Mouse (Mus musculus) neural tube, embryonic 12.5 days (tissue): ENCODE data around the gene F2r. TPM values are rescaled to one million over a fixed set of nuclear protein-coding genes. Genes with fewer than 3 reads are reported as not detected.

Experiments used
- ATAC-seq: fragments of 200-750 bp; cut with Nextera tagmentation; 2 replicates; pipeline ENCODE4 v1.8.0; 2017; ENCODE audit warnings: low read depth, mild to moderate bottlenecking, moderate TSS enrichment, moderate library complexity; ENCODE audit not compliant: low FRiP score
- H3K27ac ChIP-seq: fragments of 300-500 bp; sonication (generic); 2 replicates; pipeline ENCODE4 v1.5.1; 2016
- H3K27me3 ChIP-seq: fragments of 300-500 bp; sonication (generic); replicated peaks from 2 replicates; pipeline ENCODE4 v1.6.1; 2016; ENCODE audit warnings: mild to moderate bottlenecking
- H3K36me3 ChIP-seq: fragments of 300-500 bp; sonication (generic); 2 replicates; pipeline ENCODE4 v1.6.1; 2016; ENCODE audit warnings: mild to moderate bottlenecking
- H3K4me1 ChIP-seq: fragments of 300-500 bp; sonication (generic); 2 replicates; pipeline ENCODE4 v1.6.1; 2016
- H3K4me2 ChIP-seq: fragments of 300-500 bp; sonication (generic); replicated peaks from 2 replicates; pipeline ENCODE4 v1.6.1; 2016; ENCODE audit warnings: mild to moderate bottlenecking
- H3K4me3 ChIP-seq: fragments of 300-500 bp; sonication (generic); 2 replicates; pipeline ENCODE4 v1.5.1; 2016
- H3K9ac ChIP-seq: fragments of 300-500 bp; sonication (generic); 2 replicates; pipeline ENCODE4 v1.6.1; 2016; ENCODE audit warnings: mild to moderate bottlenecking
- H3K9me3 ChIP-seq: fragments of 300-500 bp; sonication (generic); 2 replicates; pipeline ENCODE4 v1.6.1; 2016; ENCODE audit warnings: mild to moderate bottlenecking
- WGBS: fragments of 180-500 bp; shearing (Covaris S2); methylation state at CpG from one replicate; pipeline ENCODE4 v1.1.7; 2016; 5-methylcytosine and 5-hydroxymethylcytosine counted together
- polyA plus RNA-seq: library from polyadenylated mRNA; unstranded; fragments of >200 nt; fragmentation: Nextera tagmentation; extraction: Ambion mirVana; gene quantifications from 2 replicates; pipeline ENCODE4 v1.2.1, GENCODE M21; 2016

F2r gene
- polyA plus RNA-seq, 1 experiment from 2014 or later = 118 TPM

DNA sequence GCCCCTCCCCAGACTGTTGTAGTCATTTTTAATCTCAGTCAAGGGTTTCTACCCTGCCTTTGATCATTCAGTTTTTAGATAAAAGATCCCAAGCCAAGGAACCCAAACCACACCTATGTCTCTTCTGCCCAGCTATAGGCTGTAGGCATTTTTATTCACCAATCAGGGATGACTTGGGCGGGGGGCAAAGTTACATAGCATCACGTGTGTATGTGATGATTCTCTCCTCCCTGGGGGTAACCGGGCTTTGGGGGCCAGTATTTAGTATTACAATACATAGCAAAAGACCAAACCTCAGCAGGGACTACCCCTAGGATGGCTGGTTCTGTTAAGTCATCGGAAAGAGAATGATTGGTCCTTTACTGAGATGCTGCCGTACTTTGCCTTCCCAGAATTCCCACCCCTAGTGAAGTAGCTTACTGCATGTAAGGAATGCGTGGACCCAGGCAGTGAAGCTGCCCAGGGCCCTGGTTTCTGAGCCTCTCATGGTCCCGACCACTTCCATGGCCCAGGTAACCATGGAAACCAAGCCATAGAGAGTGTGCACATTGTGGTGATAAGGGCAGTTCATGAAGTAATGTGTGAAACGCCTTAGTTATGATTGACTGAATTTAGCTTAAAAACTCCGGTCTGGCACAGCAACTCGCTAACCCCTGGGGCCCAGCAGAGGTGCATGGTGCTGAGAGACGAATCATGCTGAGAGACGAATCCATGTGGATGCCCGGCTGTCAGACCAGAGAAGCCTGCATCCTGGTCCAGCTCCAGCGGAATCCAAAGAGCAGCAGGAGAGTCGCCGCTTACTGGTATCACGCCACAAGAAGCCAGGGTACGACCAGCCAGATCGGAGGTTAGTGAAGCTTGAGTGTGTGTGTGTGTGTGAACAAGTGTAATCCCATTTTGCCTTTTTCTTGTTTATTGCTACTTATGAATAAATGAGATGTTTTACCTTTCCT, 34.8 kb downstream of the F2r start:
- Histone ChIP-seq H3K4me3 (no peak overlapping the region), H3K27ac (no peak overlapping the region), H3K27me3 (no peaks in the 10 kb centered on the region), H3K4me1 (no peaks in the 10 kb centered on the region), H3K36me3 (no peaks in the 10 kb centered on the region), H3K9me3 (no peaks in the 10 kb centered on the region), H3K4me2 (no peak overlapping the region), H3K9ac (no peak overlapping the region)
- no peak for ATAC-seq
- 74% methylated on average over 19 of the region's 19 CpGs for WGBS

DNA sequence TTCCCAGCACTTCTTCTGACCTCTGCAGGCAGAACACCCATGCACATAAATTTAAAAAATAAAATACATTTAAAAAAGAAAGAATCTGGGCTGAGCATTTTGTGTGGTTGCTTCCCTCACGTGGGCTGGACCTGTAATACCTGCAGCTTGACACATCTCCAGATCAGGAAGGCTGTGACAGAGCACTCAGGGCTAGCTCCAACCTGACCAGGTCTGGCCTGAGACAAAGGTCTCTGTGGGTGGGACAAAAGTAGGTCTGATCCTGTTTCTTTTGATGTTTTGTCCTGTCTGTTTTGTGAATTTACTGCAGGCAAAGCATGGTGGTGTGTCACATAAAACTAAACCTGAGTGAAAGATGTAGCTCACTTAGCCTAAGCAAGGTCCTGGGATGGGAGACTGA, 36.4 kb downstream of the F2r start:
- Histone ChIP-seq H3K27me3 (no peaks in the 10 kb centered on the region), H3K36me3 (no peaks in the 10 kb centered on the region), H3K9me3 (no peaks in the 10 kb centered on the region), H3K4me3 (no peak overlapping the region), H3K4me2 (no peak overlapping the region), H3K27ac (no peak overlapping the region), H3K9ac (no peak overlapping the region), H3K4me1 (no peaks in the 10 kb centered on the region)
- no peak for ATAC-seq
- WGBS = 31% methylated on average over 1 of the region's 1 CpGs

DNA sequence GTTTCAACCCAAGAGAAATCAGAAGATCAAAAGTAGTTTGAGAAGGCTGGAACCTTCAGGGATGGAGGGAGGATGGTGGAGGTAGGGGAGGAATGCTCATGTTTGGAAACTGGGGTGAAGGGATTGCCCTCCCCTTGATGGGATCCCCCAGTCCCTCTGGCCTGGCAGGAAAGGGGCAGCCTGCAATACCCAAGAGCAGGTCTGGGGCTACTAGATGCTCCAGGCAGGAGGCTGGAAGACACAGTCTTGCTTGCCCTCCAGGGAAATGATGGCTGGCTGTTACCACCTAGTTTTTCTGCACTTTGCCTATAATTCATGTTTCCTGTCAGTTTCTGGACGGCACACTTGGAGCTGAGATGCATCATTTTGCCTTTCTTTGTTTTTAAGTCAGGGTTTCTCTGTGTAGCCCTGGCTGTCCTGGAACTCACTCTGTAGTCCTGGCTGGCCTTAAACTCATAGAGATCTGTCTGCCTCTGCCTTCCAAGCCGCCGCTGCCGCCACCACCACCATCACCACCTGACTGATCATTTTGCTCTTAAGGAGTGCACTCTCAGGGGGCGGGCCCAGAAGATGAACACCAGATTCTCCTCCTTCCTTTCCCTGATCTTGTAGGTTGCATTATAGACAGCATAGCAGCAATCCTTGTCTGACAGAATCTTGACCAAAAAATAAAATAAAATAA, 40.1 kb downstream of the F2r start:
- Histone ChIP-seq H3K4me3 (no peak overlapping the region), H3K27ac (no peak overlapping the region), H3K9me3 (no peaks in the 10 kb centered on the region), H3K9ac (no peak overlapping the region), H3K4me1 (no peaks in the 10 kb centered on the region), H3K36me3 (no peaks in the 10 kb centered on the region), H3K27me3 (no peaks in the 10 kb centered on the region), H3K4me2 (no peak overlapping the region)
- no peak for ATAC-seq
- 87% methylated on average over 5 of the region's 5 CpGs for WGBS

DNA sequence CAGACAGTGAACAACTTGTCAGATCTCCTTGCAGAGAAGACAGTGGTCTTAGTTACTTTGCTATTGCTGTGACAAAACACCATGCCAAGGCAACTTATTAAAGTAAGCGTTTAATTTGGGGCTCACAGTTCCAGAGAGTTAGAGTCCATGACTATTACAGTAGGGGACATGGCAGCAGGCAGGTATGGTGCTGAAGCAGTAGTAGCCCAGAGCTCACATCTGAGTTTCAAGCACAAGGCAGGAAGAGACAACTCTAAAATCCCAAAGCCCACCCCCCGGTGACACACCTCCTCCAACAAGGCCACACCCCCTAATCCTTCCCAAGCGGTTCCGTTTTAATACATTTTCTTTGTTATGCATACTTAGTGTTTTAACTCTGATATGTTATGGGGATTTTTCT, 47.4 kb downstream of the F2r start:
- Histone ChIP-seq H3K9ac (no peak overlapping the region), H3K36me3 (no peaks in the 10 kb centered on the region), H3K9me3 (peaks cover 3% of the 10 kb centered on the region; the same call in 1 of the 2 replicates), H3K4me3 (no peak overlapping the region), H3K4me2 (no peak overlapping the region), H3K27me3 (no peaks in the 10 kb centered on the region), H3K4me1 (no peaks in the 10 kb centered on the region), H3K27ac (no peak overlapping the region)
- no peak for ATAC-seq
- WGBS = 94% methylated on average over 4 of the region's 4 CpGs

DNA sequence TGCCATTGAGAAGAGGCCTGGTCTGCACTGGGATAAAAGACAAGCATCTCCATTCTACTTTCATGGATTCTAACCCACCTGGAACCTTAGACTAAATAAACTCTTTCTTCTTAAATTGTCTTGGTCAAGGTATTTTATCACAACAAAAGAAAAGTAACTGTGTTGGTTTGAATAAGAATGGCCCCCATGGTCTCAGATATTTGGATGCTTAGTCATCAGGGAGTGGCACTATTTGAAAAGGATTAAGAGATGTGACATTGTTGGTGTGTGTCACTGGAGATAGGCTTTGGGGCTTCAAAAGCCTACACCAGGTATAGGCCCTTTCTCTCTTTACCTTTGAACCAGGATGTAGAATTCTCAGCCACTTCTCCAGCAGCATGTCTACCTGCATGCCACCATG, 49.0 kb downstream of the F2r start:
- Histone ChIP-seq H3K9me3 (peaks cover 3% of the 10 kb centered on the region; the same call in 1 of the 2 replicates), H3K27me3 (no peaks in the 10 kb centered on the region), H3K4me3 (no peak overlapping the region), H3K36me3 (no peaks in the 10 kb centered on the region), H3K27ac (no peak overlapping the region), H3K9ac (no peak overlapping the region), H3K4me1 (no peaks in the 10 kb centered on the region), H3K4me2 (no peak overlapping the region)
- no peak for ATAC-seq

DNA sequence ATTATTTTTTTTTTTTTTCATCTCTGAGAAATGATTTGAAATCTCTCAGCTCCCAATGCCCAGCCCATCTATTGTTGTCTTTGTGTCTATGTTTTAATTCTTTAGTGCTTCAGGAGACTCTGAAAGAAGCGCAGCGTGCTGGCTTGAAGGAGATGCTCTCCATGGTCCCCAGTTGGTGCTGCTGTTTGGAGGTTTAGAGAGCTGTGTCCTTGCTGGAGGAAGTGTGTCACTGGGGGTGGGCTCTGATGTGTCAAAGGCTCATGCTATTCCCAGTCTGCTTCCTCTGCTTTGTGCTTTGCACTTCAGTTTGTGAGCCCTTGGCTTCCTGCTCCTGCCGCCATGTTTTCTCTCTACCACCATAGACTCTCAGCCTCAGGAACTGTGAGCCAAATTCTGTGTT, 50.0 kb downstream of the F2r start:
- no peak for ATAC-seq
- Histone ChIP-seq H3K27ac (no peak overlapping the region), H3K9me3 (peaks cover 3% of the 10 kb centered on the region; the same call in 1 of the 2 replicates), H3K4me2 (no peak overlapping the region), H3K4me1 (no peaks in the 10 kb centered on the region), H3K36me3 (no peaks in the 10 kb centered on the region), H3K9ac (no peak overlapping the region), H3K27me3 (no peaks in the 10 kb centered on the region), H3K4me3 (no peak overlapping the region)
- WGBS = 96% methylated on average over 3 of the region's 3 CpGs

DNA sequence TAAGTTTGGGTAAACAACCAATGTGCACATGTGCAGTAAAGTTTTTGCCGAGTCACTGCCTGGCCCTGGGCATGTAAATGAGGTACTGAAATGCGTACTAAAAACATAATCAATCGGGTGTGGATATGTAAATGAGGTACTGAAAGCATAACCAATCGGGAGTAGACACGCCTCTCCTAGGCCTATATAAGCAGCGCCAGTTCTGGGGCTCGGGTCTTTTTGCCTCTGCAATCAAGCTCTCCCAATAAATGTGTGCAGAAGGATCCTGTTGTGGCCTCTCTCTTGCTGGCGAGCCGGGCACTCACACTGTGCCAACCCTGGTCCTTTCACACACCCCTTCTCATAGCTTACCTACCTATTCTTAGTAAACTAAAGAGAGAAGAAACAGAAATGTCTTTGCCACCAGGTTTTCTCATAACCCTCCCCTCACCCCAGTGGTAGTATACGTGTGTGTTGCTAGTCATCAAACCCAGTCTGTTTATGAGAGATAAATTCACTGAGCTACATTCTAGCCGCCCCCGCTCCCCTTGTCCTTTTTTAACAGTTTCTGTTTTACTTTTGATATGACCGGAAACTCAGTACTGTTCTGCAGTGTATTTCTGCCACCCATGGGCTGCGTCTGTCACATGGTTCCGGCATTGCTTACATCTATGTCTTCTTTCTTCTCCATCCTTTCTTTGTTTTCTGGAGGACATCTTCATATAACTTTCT, 51.3 kb downstream of the F2r start:
- Histone ChIP-seq H3K27me3 (no peaks in the 10 kb centered on the region), H3K27ac (no peak overlapping the region), H3K36me3 (no peaks in the 10 kb centered on the region), H3K4me3 (no peak overlapping the region), H3K4me1 (no peaks in the 10 kb centered on the region), H3K9ac (no peak overlapping the region), H3K4me2 (no peak overlapping the region), H3K9me3 (peaks cover 3% of the 10 kb centered on the region; the same call in 1 of the 2 replicates)
- ATAC-seq = no peak
- 90% methylated on average over 15 of the region's 15 CpGs for WGBS

DNA sequence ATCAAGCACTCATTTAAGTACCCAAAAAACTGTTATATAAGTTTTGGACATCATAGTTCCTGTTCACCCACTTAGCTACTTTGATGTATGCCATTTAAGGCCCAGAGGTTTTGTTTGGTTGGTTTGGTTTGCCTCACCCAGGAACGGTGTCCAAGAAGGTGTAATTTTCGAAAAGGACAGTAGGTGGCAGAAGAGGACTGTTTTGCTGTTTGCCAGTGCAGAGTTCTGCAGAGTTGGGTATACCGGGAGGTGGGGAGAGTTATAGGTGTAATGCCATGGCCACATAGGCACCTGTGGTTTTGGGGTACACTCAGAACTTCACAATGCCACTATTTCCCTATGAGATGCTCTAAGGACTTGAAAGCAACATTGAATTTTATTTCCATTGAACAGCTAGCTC, 54.6 kb downstream of the F2r start:
- no peaks in the 10 kb centered on the region for H3K27me3 ChIP-seq
- H3K36me3 ChIP-seq = no peaks in the 10 kb centered on the region
- H3K4me1 ChIP-seq = no peaks in the 10 kb centered on the region
- no peaks in the 10 kb centered on the region for H3K9me3 ChIP-seq
- H3K4me3 ChIP-seq = no peak overlapping the region
- no peak overlapping the region for H3K4me2 ChIP-seq
- no peak overlapping the region for H3K9ac ChIP-seq
- 2% methylated on average over 3 of the region's 3 CpGs for WGBS
- no peak overlapping the region for H3K27ac ChIP-seq
- peak; percentile 41; the same call in 1 of the 2 replicates for ATAC-seq

DNA sequence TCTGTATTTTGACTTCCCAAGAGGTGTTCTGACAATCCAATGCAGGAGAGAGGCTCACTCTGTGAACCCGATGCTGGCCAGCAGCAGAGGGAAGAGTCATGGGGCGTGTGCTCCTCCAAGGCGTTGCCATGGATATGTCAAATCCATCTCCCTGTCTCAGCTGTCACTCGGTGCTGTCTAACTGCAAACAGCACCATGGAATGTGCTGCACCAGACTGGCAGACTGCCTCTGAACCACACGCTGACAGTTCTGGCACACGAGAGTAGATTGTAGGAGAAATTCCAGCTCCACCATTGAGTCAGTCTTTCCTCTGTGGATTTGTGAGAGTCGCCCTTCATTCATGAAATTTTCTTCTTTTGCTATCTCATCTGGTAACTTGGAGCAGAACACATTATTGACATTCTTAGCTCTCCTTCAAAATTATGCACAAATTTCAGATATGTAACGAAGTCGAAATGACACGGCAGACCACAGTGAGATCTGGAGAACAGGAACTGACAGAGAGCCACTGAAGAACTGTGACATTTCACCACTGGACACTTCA, 55.1 kb downstream of the F2r start:
- WGBS = 67% methylated on average over 10 of the region's 10 CpGs
- ATAC-seq = no peak

DNA sequence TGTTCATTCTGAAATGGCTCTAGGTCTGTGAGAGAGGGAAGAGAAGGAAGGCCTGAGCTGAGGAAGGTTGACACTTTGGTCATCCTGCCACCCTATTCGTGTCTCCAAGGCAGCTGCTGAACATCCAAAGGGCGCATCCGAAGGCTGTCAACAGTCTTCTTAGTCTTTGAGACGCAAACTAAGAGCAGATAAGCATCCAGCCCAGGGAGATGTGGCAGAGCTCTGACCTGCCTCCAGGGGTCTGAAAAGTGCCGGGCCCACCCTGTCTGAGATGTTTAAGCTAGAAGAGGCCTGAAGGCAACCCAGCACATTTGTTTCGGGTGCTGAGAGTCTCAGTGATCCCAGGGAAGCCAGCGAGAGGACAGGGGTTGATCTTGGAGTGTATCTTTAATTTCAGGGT, 61.0 kb downstream of the F2r start:
- Histone ChIP-seq H3K4me1 (no peaks in the 10 kb centered on the region), H3K9me3 (no peaks in the 10 kb centered on the region), H3K27me3 (no peaks in the 10 kb centered on the region), H3K4me3 (no peak overlapping the region), H3K9ac (no peak overlapping the region), H3K36me3 (no peaks in the 10 kb centered on the region), H3K27ac (no peak overlapping the region), H3K4me2 (no peak overlapping the region)
- no peak for ATAC-seq
- WGBS = 88% methylated on average over 7 of the region's 7 CpGs

More for the DNA sequence above, 55.1 kb downstream of the F2r start:
- H3K9ac ChIP-seq = no peak overlapping the region
- no peak overlapping the region for H3K4me2 ChIP-seq
- H3K27ac ChIP-seq = no peak overlapping the region
- H3K9me3 ChIP-seq = no peaks in the 10 kb centered on the region
- H3K36me3 ChIP-seq = no peaks in the 10 kb centered on the region
- H3K27me3 ChIP-seq = no peaks in the 10 kb centered on the region
- H3K4me3 ChIP-seq = no peak overlapping the region
- H3K4me1 ChIP-seq = no peaks in the 10 kb centered on the region

DNA sequence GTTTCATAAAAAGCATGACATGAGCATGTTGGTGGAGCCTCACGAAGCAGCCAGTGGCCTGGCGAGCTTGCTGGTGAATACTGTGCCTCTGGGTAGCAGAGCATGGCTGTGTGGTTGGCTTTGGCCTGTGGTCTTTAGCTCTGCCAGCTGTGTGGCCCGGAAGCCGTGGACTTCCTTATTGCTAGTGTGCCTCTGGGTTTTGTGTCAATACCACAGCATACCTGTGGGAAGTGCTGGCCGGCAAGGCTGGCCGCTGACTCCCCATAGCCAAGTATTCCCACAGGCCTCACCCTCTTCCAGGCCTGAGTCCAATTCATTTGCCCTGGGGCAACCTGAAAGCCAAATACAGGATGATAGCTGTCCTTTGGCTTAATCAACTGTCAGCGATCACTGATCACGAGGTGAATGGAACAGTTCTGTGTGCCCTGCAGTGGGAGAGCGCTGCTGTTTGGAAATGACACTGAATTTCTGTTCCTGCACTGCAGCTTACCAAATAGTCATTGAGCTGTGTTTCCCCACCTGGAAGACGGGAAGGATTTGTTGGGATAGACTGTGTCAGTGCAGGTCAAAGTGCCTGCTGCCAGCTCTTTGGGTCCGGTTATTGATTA, 64.3 kb downstream of the F2r start:
- Histone ChIP-seq H3K4me3 (no peak overlapping the region), H3K27me3 (no peaks in the 10 kb centered on the region), H3K4me1 (peaks cover 5% of the 10 kb centered on the region), H3K9me3 (no peaks in the 10 kb centered on the region), H3K27ac (no peak overlapping the region), H3K36me3 (no peaks in the 10 kb centered on the region), H3K4me2 (no peak overlapping the region), H3K9ac (no peak overlapping the region)
- no peak for ATAC-seq
- 84% methylated on average over 11 of the region's 11 CpGs for WGBS
